Mouse (Mus musculus): ENCODE results near the gene Fgfr3. TPM values are rescaled to one million over a fixed set of nuclear protein-coding genes. Genes with fewer than 3 reads are reported as not detected.

Fgfr3 gene
- total RNA-seq (2017), result not detected in 3 replicates

- no peak for ATAC-seq (replicated peaks; ENCODE audit: insufficient number of reproducible peaks, low FRiP score, low TSS enrichment, poor library complexity, severe bottlenecking)
These were observed at the start of gene Fgfr3 for GRCm38 (mm10) chr5:33721541-33722265. TSS of gene Fgfr3 (plus strand) at chr5:33721674.

DNA sequence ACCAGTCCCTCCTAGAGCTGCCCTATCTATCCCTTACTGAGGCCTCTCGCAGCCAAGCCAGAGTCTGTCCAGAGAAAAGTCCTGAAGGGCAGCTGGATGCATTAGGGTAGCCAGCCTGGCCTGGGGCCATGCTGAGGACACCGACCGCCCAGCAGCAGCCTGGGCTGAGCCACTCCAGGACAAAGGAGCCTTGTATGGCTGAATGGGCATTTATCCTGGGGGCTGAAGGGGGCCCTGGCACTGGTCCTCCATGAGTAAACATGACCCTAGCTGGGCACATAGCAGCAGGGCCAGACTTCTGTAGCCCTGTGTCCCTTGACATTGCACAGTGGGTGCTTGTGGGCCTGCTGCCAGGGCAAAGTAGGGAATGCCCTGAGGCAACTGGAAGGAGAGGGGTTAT lies 47.0 kb upstream of the Fgfr3 start:
- ATAC-seq (replicated peaks; ENCODE audit: insufficient number of reproducible peaks, low FRiP score, low TSS enrichment, poor library complexity, severe bottlenecking), result no peak

- ATAC-seq (replicated peaks; ENCODE audit: insufficient number of reproducible peaks, low FRiP score, low TSS enrichment, poor library complexity, severe bottlenecking), result no peak
These were observed 45.5 kb upstream of the Fgfr3 start for GRCm38 (mm10) chr5:33675964-33676363.

DNA sequence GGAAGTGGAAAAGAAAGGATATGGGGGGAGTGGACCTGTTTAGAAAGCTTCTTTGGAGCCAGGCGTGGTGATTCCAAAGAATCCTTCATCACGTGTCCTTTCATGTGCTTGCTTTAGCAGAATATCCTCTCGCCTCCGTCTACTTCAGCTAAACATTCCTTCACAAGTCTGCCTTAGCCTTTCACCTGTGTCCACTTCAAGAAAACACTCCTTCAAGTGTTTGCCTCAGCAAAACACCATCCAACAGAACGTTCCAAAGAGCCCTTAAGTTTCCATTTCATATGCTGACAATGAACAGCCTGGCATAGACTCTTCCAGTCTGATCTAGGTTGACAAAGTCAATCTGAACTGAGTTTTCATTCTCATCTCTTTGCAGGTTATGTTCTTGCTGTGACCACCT lies 43.2 kb upstream of the Fgfr3 start:
- no peak for ATAC-seq (replicated peaks; ENCODE audit: insufficient number of reproducible peaks, low FRiP score, low TSS enrichment, poor library complexity, severe bottlenecking)

DNA sequence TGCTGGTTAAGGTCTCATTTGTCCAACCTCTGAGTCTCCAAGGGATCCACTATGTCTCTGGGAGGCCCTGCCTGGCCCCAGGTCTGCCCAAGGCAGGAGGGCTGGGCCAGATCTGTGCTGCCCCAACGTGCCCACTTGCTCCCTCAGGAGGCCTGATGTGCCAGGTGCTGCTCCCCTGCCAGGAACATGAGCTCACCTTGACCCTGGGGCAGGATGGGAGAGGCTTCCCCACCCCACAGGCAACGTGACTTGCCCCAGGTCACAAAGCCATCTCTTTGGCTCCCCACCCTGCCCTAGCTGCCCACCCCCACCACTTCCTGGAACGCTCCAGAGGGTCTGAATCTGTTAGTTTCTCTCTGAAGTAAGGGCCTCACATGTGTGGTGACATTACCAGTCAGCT lies 40.4 kb upstream of the Fgfr3 start:
- ATAC-seq (replicated peaks; ENCODE audit: insufficient number of reproducible peaks, low FRiP score, low TSS enrichment, poor library complexity, severe bottlenecking), result no peak

- ATAC-seq (replicated peaks; ENCODE audit: insufficient number of reproducible peaks, low FRiP score, low TSS enrichment, poor library complexity, severe bottlenecking), result no peak
These were observed 39.7 kb upstream of the Fgfr3 start for GRCm38 (mm10) chr5:33681611-33682388.

DNA sequence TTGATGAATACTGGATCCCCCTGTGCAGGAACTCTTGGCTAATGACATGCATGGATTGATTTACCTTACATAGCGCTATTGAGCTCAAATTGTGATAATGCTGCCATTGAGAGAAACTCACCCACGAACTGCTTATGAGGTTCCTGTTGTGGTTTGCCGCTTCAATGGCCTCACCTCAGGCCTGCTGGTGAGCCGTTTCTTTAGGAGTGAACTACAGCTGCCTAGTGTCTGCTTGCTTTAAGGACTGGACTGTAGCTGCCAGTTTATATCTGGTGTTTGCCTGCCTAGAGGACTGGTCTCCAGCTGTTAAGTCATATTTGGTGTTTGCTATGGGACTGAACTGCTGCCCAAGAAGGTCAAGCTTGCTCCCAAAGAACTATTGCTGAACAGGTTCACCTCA lies 38.5 kb upstream of the Fgfr3 start:
- ATAC-seq (replicated peaks; ENCODE audit: insufficient number of reproducible peaks, low FRiP score, low TSS enrichment, poor library complexity, severe bottlenecking), result no peak

DNA sequence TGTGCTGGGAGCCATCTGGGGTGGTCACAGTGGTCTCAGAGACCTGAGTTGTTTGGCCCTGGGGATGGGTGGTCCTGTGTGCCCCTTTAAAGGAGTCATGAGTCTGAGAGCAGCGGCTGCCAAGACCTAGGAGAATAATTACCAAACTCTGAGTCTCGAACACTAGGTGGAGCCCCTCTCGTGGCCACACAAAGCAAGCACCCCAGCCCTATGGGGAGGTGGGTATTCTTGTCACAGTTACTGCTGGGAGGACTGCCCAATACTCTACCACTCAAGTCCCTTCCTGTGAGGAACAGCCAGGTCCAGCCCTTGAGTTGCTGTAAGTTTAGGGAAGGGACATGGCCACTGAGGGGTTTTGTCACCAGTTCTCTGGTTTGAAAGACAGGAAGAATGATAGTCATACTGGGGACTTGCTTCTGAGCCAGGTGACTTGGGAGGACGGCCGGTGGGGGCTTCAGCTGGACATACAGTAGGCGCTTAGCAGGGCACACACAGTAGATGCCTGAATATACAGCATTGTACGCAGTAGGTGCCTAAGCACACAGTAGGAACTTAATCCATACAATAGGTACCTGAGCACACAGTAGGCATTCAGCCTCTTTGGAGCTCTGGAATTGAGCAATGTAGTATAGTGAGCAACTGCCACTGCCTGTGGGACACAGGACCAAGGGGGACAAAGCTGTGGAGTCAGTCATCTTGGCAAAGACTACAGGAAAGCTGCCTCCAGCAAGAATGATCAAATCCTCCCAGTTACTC lies 37.4 kb upstream of the Fgfr3 start:
- ATAC-seq (replicated peaks; ENCODE audit: insufficient number of reproducible peaks, low FRiP score, low TSS enrichment, poor library complexity, severe bottlenecking), result no peak

GRCm38 (mm10) chr5:33684932-33685331 lies 36.5 kb upstream of the Fgfr3 start:
- ATAC-seq (replicated peaks; ENCODE audit: insufficient number of reproducible peaks, low FRiP score, low TSS enrichment, poor library complexity, severe bottlenecking), result no peak

GRCm38 (mm10) chr5:33687142-33687541 lies 34.3 kb upstream of the Fgfr3 start:
- no peak for ATAC-seq (replicated peaks; ENCODE audit: insufficient number of reproducible peaks, low FRiP score, low TSS enrichment, poor library complexity, severe bottlenecking)

- no peak for ATAC-seq (replicated peaks; ENCODE audit: insufficient number of reproducible peaks, low FRiP score, low TSS enrichment, poor library complexity, severe bottlenecking)
These were observed 32.9 kb upstream of the Fgfr3 start for GRCm38 (mm10) chr5:33688278-33689220.

DNA sequence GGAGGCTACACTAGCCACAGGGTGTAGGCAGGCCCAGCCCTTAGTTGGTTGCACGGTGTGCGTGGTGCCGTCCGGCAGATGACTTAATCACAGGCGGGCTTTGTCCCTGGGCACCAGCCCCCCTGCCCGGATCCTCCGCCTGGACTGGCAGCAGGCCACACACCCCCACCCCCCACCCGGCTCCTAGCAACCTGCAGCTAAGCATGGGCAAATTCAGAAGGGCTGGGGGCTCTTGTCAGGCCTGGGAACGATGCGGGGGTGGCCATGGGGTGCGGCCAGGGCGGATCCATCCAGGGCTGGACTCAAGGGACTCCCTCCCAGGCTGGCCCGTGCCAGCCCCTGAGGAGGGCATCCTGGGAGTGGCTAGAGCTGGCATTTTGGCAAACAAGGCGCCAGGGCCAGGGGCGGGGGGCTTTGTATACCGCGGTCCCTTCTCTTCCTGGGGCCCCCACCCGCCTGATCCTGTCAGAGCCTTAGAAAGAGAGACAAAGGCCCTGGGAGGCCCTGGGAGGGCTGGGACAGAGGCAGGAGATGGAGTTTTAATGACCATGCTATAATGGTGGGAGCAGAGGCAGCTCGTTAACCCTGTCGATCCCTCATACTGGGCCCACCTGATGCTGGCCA lies 32.1 kb upstream of the Fgfr3 start:
- ATAC-seq (replicated peaks; ENCODE audit: insufficient number of reproducible peaks, low FRiP score, low TSS enrichment, poor library complexity, severe bottlenecking), result no peak

- ATAC-seq (replicated peaks; ENCODE audit: insufficient number of reproducible peaks, low FRiP score, low TSS enrichment, poor library complexity, severe bottlenecking), result no peak
These were observed 31.4 kb upstream of the Fgfr3 start for GRCm38 (mm10) chr5:33689852-33690645.

DNA sequence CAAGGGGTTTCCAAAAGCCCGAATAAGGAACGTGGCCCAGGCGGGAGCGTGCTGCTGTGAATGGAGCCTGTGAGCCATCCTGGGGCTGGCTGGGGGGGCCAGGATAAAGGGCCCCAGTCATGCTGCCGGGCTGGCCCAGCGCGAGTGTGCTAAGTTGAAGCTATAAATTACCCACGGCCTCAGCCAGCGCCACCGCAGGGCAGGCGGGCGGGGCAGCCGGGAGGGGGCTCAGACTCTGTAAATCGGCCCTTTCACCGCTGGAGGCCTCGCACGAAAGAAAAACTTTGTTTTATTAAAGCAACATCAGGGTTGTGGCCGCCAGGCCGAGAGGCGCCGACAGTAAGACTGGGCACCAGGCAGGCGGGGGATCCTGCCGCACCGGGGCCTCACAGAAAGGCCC lies 29.1 kb upstream of the Fgfr3 start:
- ATAC-seq (replicated peaks; ENCODE audit: insufficient number of reproducible peaks, low FRiP score, low TSS enrichment, poor library complexity, severe bottlenecking), result no peak

- ATAC-seq (replicated peaks; ENCODE audit: insufficient number of reproducible peaks, low FRiP score, low TSS enrichment, poor library complexity, severe bottlenecking), result no peak
These were observed 27.0 kb upstream of the Fgfr3 start for GRCm38 (mm10) chr5:33694461-33694847.

GRCm38 (mm10) chr5:33694848-33695717 lies 26.4 kb upstream of the Fgfr3 start:
- ATAC-seq (replicated peaks; ENCODE audit: insufficient number of reproducible peaks, low FRiP score, low TSS enrichment, poor library complexity, severe bottlenecking), result no peak

- no peak for ATAC-seq (replicated peaks; ENCODE audit: insufficient number of reproducible peaks, low FRiP score, low TSS enrichment, poor library complexity, severe bottlenecking)
These were observed 25.8 kb upstream of the Fgfr3 start for GRCm38 (mm10) chr5:33695718-33696121.

Data from monocyte, adult 5-6 weeks (primary cell).